Mouse (Mus musculus) MEL-GATA-1-ER (cell line): ENCODE results near the gene Gjd3.
"Not testable (repeated sequence)": the region's sequence is repeated elsewhere in the genome, so short reads cannot be mapped to it uniquely, and the experiment has no call there.

Source experiments
- DNase-seq: peaks from one replicate; pipeline ENCODE4 v3.0.0-alpha.2; 2012; ENCODE audit warnings: low read depth; ENCODE audit errors: extremely low read depth

Gene Gjd3

GRCm38 (mm10) chr11:98982773-98983133 lies at the start of gene Gjd3:
Gene Gjd3 (minus strand): TSS chr11:98983016.
- no peak for DNase-seq

GRCm38 (mm10) chr11:99026899-99027440 lies 44.2 kb upstream of the Gjd3 start:
- DNase-seq = no peak

- DNase-seq = no peak
Observed at GRCm38 (mm10) chr11:99025878-99026277, 43.1 kb upstream of the Gjd3 start.

GRCm38 (mm10) chr11:99024468-99025134 lies 41.8 kb upstream of the Gjd3 start:
- DNase-seq = no peak

GRCm38 (mm10) chr11:99023500-99024467 lies 41.0 kb upstream of the Gjd3 start, which contains the start of gene Top2a:
Gene Top2a (minus strand): TSS chr11:99024189.
- peak; percentile 97 for DNase-seq

- DNase-seq = peak; percentile 25
Observed at GRCm38 (mm10) chr11:99023094-99023493, 40.3 kb upstream of the Gjd3 start.

- no peak for DNase-seq
Observed at GRCm38 (mm10) chr11:99022384-99022933, 39.6 kb upstream of the Gjd3 start.

- no peak for DNase-seq
Observed at GRCm38 (mm10) chr11:99019844-99020243, 37.0 kb upstream of the Gjd3 start.

- no peak for DNase-seq
Observed at GRCm38 (mm10) chr11:99013856-99014255, 31.0 kb upstream of the Gjd3 start.

- no peak for DNase-seq
Observed at GRCm38 (mm10) chr11:99010706-99011105, 27.9 kb upstream of the Gjd3 start.

- no peak for DNase-seq
Observed at GRCm38 (mm10) chr11:99010124-99010523, 27.3 kb upstream of the Gjd3 start.

- no peak for DNase-seq
Observed at GRCm38 (mm10) chr11:99006788-99007187, 24.0 kb upstream of the Gjd3 start.

- no peak for DNase-seq
Observed at GRCm38 (mm10) chr11:98999243-98999642, 16.4 kb upstream of the Gjd3 start.

GRCm38 (mm10) chr11:98998776-98999175 lies 16.0 kb upstream of the Gjd3 start:
- no peak for DNase-seq

- DNase-seq = no peak
Observed at GRCm38 (mm10) chr11:98997659-98998058, 14.8 kb upstream of the Gjd3 start.

- DNase-seq = no peak
Observed at GRCm38 (mm10) chr11:98995987-98996386, 13.2 kb upstream of the Gjd3 start.

- DNase-seq = no peak
Observed at GRCm38 (mm10) chr11:98990866-98991265, 8.1 kb upstream of the Gjd3 start.

- not testable (repeated sequence) for DNase-seq
Observed at GRCm38 (mm10) chr11:98988260-98988659, 5.4 kb upstream of the Gjd3 start.

GRCm38 (mm10) chr11:98985542-98985941 lies 2.7 kb upstream of the Gjd3 start:
- no peak for DNase-seq

- no peak for DNase-seq
Observed at GRCm38 (mm10) chr11:98983551-98983950, 735 bp upstream of the Gjd3 start.

- no peak for DNase-seq
Observed at GRCm38 (mm10) chr11:98981997-98982772, 631 bp downstream of the Gjd3 start.
